Mouse (Mus musculus): Measurements from ENCODE around the gene Il6st. TPM values are rescaled to one million over a fixed set of nuclear protein-coding genes. Genes with fewer than 3 reads are reported as not detected.
A peak's percentile ranks its signal among the peaks of the same experiment; 100 is the strongest.

Gene Il6st
- polyA plus RNA-seq, 1 experiment from 2014 or later = 24.0 TPM

DNA sequence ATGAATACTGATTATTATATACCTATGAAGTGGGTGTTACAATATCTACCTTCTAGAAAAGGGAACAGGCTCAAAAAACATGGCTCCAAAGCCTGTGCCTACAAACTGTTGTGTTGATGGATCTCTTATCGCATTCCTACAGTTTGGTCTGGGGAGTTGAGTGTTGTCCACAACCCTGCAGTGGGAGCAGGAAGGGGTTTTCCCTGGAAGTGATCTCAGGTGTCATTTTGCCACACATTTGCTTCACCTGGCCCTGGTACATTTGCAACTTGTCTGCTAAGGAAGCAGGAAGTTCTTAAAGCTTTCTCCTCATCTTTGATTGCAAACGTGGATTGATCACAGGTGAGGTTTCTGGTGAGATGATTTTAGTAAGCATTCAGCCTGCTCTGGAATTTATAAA is 1.7 kb downstream of the Il6st start:
- Histone ChIP-seq H3K9ac (ENCODE audit: low read depth, low read length) (0 out of 2 replicates have a peak overlapping the region, but pooled peaks have one; percentile 19), H3K36me3 (ENCODE audit: insufficient read depth, low read length) (no peaks in the 10 kb centered on the region), H3K4me3 (replicated peaks; ENCODE audit: low read depth, low read length) (0 out of 2 replicates have a peak overlapping the region, but pooled peaks have one; percentile 7), H3K27me3 (ENCODE audit: insufficient read depth, low read length) (no peaks in the 10 kb centered on the region), H3K4me2 (ENCODE audit: low read length) (peak overlapping the region; percentile 80), H3K4me1 (replicated peaks; ENCODE audit: insufficient read depth, low read length) (peaks cover 9% of the 10 kb centered on the region; the same call in 1 of the 2 replicates), H3K27ac (no peak overlapping the region), H3K9me3 (replicated peaks; ENCODE audit: low read length) (no peaks in the 10 kb centered on the region)
- no peak for ATAC-seq (replicated peaks; ENCODE audit: low FRiP score, low read depth)
- WGBS = 58% methylated on average over 2 of the region's 2 CpGs
- no peak for DNase-seq (ENCODE audit: low spot score)
- TF ChIP-seq CTCF (IDR thresholded peaks at IDR 0.05; ENCODE audit: low read depth) = no peak

- no peak for ATAC-seq (replicated peaks; ENCODE audit: low FRiP score, low read depth)
- 82% methylated on average over 19 of the region's 19 CpGs for WGBS
- DNase-seq (ENCODE audit: low spot score) = no peak
- Histone ChIP-seq H3K9ac (ENCODE audit: low read depth, low read length) (0 out of 2 replicates have a peak overlapping the region, but pooled peaks have one; percentile 19), H3K4me3 (replicated peaks; ENCODE audit: low read depth, low read length) (no peak overlapping the region), H3K27me3 (ENCODE audit: insufficient read depth, low read length) (no peaks in the 10 kb centered on the region), H3K9me3 (replicated peaks; ENCODE audit: low read length) (no peaks in the 10 kb centered on the region), H3K4me1 (replicated peaks; ENCODE audit: insufficient read depth, low read length) (peaks cover 9% of the 10 kb centered on the region; the same call in 1 of the 2 replicates), H3K36me3 (ENCODE audit: insufficient read depth, low read length) (no peaks in the 10 kb centered on the region), H3K27ac (no peak overlapping the region), H3K4me2 (ENCODE audit: low read length) (peak overlapping the region; percentile 80)
- no peak for TF ChIP-seq CTCF (IDR thresholded peaks at IDR 0.05; ENCODE audit: low read depth)
Observed at GRCm38 (mm10) chr13:112466136-112466945, 2.5 kb downstream of the Il6st start.

- H3K4me2 ChIP-seq (ENCODE audit: low read length) = no peak overlapping the region
- no peaks in the 10 kb centered on the region for H3K27me3 ChIP-seq (ENCODE audit: insufficient read depth, low read length)
- ATAC-seq (replicated peaks; ENCODE audit: low FRiP score, low read depth) (no peak), DNase-seq (ENCODE audit: low spot score) (no peak)
- H3K36me3 ChIP-seq (ENCODE audit: insufficient read depth, low read length) = no peaks in the 10 kb centered on the region
- H3K9me3 ChIP-seq (replicated peaks; ENCODE audit: low read length) = no peaks in the 10 kb centered on the region
- no peak for TF ChIP-seq CTCF (IDR thresholded peaks at IDR 0.05; ENCODE audit: low read depth)
- no peak overlapping the region for H3K4me3 ChIP-seq (replicated peaks; ENCODE audit: low read depth, low read length)
- WGBS = 75% methylated on average over 3 of the region's 3 CpGs
- H3K4me1 ChIP-seq (replicated peaks; ENCODE audit: insufficient read depth, low read length) = peaks cover 9% of the 10 kb centered on the region
- H3K27ac ChIP-seq = no peak overlapping the region
- H3K9ac ChIP-seq (ENCODE audit: low read depth, low read length) = no peak overlapping the region
Observed at GRCm38 (mm10) chr13:112466946-112467255, 3.0 kb downstream of the Il6st start.

GRCm38 (mm10) chr13:112467384-112467783 is 3.5 kb downstream of the Il6st start:
- no peak for ATAC-seq (replicated peaks; ENCODE audit: low FRiP score, low read depth)
- H3K4me1 ChIP-seq (replicated peaks; ENCODE audit: insufficient read depth, low read length) = peaks cover 9% of the 10 kb centered on the region
- WGBS = 82% methylated on average over 9 of the region's 9 CpGs

GRCm38 (mm10) chr13:112469491-112469890 is 5.6 kb downstream of the Il6st start:
- H3K4me3 ChIP-seq (replicated peaks; ENCODE audit: low read depth, low read length) = no peak overlapping the region
- H3K27ac ChIP-seq = no peak overlapping the region
- no peak for DNase-seq (ENCODE audit: low spot score)
- TF ChIP-seq CTCF (IDR thresholded peaks at IDR 0.05; ENCODE audit: low read depth) = no peak
- H3K36me3 ChIP-seq (ENCODE audit: insufficient read depth, low read length) = no peaks in the 10 kb centered on the region
- H3K4me2 ChIP-seq (ENCODE audit: low read length) = no peak overlapping the region
- peaks cover 9% of the 10 kb centered on the region for H3K4me1 ChIP-seq (replicated peaks; ENCODE audit: insufficient read depth, low read length)
- H3K9ac ChIP-seq (ENCODE audit: low read depth, low read length) = no peak overlapping the region
- H3K27me3 ChIP-seq (ENCODE audit: insufficient read depth, low read length) = no peaks in the 10 kb centered on the region
- 88% methylated on average over 5 of the region's 5 CpGs for WGBS
- no peak for ATAC-seq (replicated peaks; ENCODE audit: low FRiP score, low read depth)
- H3K9me3 ChIP-seq (replicated peaks; ENCODE audit: low read length) = no peaks in the 10 kb centered on the region

More at GRCm38 (mm10) chr13:112467384-112467783, 3.5 kb downstream of the Il6st start:
- no peak for DNase-seq (ENCODE audit: low spot score)
- no peaks in the 10 kb centered on the region for H3K9me3 ChIP-seq (replicated peaks; ENCODE audit: low read length)
- H3K27ac ChIP-seq = no peak overlapping the region
- no peak for TF ChIP-seq CTCF (IDR thresholded peaks at IDR 0.05; ENCODE audit: low read depth)
- H3K9ac ChIP-seq (ENCODE audit: low read depth, low read length) = no peak overlapping the region
- no peaks in the 10 kb centered on the region for H3K27me3 ChIP-seq (ENCODE audit: insufficient read depth, low read length)
- H3K4me2 ChIP-seq (ENCODE audit: low read length) = no peak overlapping the region; the same call in 1 of the 2 replicates
- H3K4me3 ChIP-seq (replicated peaks; ENCODE audit: low read depth, low read length) = no peak overlapping the region
- no peaks in the 10 kb centered on the region for H3K36me3 ChIP-seq (ENCODE audit: insufficient read depth, low read length)

DNA sequence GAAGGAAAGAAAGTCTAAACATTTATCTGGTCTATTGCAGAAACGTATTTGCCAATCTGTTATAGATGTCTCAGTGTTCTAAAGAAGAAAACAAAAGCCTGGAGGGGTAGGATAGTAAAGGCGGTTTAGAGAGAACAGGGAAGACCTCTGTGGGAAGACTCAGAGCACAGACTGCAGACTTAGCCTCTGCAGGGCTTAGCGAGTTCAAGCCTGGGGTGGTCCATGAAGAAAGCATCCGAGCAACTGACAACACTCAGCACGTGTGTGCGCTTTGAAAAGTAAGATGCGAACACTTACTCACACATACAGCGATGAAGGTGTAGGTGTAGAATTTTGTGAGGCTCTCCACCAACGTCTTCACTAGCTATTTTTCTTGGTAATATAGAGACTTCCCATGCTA is 7.3 kb downstream of the Il6st start:
- no peak for DNase-seq (ENCODE audit: low spot score)
- Histone ChIP-seq H3K27me3 (ENCODE audit: insufficient read depth, low read length) (no peaks in the 10 kb centered on the region), H3K9ac (ENCODE audit: low read depth, low read length) (no peak overlapping the region), H3K4me1 (replicated peaks; ENCODE audit: insufficient read depth, low read length) (peaks cover 4% of the 10 kb centered on the region; the same call in 1 of the 2 replicates), H3K4me3 (replicated peaks; ENCODE audit: low read depth, low read length) (no peak overlapping the region), H3K27ac (no peak overlapping the region), H3K9me3 (replicated peaks; ENCODE audit: low read length) (no peaks in the 10 kb centered on the region), H3K36me3 (ENCODE audit: insufficient read depth, low read length) (peaks cover 10% of the 10 kb centered on the region), H3K4me2 (ENCODE audit: low read length) (no peak overlapping the region)
- WGBS = 93% methylated on average over 9 of the region's 9 CpGs
- TF ChIP-seq CTCF (IDR thresholded peaks at IDR 0.05; ENCODE audit: low read depth) = no peak
- no peak for ATAC-seq (replicated peaks; ENCODE audit: low FRiP score, low read depth)
